Mouse (Mus musculus): ENCODE measurements around the gene Nprl2. TPM values are rescaled to one million over a fixed set of nuclear protein-coding genes. Genes with fewer than 3 reads are reported as not detected.

The Nprl2 gene
- polyA plus RNA-seq, 1 experiment from 2014 or later, result 40.7 TPM

DNA sequence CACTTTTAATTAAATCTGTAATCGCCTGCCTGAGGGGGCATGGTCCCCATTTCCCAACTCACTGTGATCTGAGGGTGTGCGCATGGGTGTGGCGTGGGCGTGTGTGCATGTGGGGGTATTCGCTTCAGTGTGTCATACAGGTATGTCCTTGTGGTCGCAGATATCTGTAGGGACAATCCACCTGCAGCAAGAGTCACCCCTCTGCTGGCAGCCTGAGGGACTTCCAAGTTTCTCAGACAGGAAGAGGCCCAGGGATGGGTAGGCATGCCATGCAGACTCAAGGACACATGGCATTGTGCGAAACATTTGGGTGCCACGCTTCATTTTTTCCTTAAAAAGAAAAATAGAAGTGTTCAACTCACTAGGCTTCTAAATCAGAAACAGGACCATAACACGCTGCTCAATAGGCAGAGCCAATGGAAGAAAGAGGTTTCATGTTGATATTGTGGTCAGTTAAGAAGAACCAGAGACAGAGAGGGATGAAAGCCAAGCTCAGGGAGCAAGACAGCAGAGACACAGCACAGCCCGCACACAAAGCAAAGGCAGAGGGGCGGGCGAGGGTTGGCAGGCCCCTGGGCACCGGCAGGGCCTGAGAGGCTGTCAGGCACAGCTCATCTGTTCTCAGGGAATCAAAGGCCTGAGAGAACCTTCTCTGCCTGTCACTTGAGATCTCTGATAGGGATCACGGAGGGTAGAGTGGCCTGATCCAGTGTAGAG lies 31.5 kb upstream of the Nprl2 start:
- Histone ChIP-seq H3K4me1 (replicated peaks; ENCODE audit: control insufficient read depth, insufficient read depth, low read length) (peaks cover 12% of the 10 kb centered on the region), H3K9me3 (ENCODE audit: control insufficient read depth, low read length) (no peaks in the 10 kb centered on the region), H3K4me3 (ENCODE audit: low read depth, low read length) (no peak overlapping the region), H3K4me2 (ENCODE audit: low read depth, low read length, severe bottlenecking) (no peak overlapping the region), H3K36me3 (ENCODE audit: control insufficient read depth, insufficient read depth, low read length) (no peaks in the 10 kb centered on the region), H3K9ac (ENCODE audit: low read length) (no peak overlapping the region), H3K27ac (ENCODE audit: low read depth, low read length) (no peak overlapping the region), H3K27me3 (ENCODE audit: control insufficient read depth, insufficient read depth, low read length) (no peaks in the 10 kb centered on the region; the same call in 1 of the 2 replicates)
- 90% methylated on average over 14 of the region's 14 CpGs for WGBS
- ATAC-seq (replicated peaks; ENCODE audit: low FRiP score) (no peak), DNase-seq (ENCODE audit: low spot score) (no peak)

DNA sequence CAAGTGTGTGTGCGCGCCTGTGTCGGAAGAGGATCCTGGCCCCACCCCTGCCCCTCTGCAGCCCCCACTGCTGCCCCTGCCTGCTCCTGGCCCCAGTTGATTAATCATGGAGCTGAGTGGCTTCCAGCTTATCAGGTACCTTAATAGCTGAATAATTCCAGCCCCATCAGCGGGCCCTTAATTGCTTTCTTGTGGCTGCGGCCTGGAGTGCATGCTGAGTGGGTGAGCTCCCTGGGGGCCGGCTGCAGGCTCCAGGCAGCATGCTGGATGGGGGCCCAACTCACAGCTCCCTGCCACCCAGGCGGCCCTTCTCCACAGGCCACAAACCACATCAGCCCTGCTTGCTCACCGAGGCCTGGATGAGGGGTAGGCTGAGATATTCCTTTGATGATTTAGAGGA lies 30.6 kb upstream of the Nprl2 start:
- no peaks in the 10 kb centered on the region for H3K36me3 ChIP-seq (ENCODE audit: control insufficient read depth, insufficient read depth, low read length)
- H3K9ac ChIP-seq (ENCODE audit: low read length), result no peak overlapping the region
- peaks cover 12% of the 10 kb centered on the region for H3K4me1 ChIP-seq (replicated peaks; ENCODE audit: control insufficient read depth, insufficient read depth, low read length)
- H3K27me3 ChIP-seq (ENCODE audit: control insufficient read depth, insufficient read depth, low read length), result no peaks in the 10 kb centered on the region; the same call in 1 of the 2 replicates
- no peak for ATAC-seq (replicated peaks; ENCODE audit: low FRiP score)
- DNase-seq (ENCODE audit: low spot score), result no peak
- no peak overlapping the region for H3K4me3 ChIP-seq (ENCODE audit: low read depth, low read length)
- H3K27ac ChIP-seq (ENCODE audit: low read depth, low read length), result peak overlapping the region; percentile 27; the same call in 1 of the 2 replicates
- WGBS, result 55% methylated on average over 8 of the region's 8 CpGs
- no peak overlapping the region for H3K4me2 ChIP-seq (ENCODE audit: low read depth, low read length, severe bottlenecking)
- H3K9me3 ChIP-seq (ENCODE audit: control insufficient read depth, low read length), result no peaks in the 10 kb centered on the region

DNA sequence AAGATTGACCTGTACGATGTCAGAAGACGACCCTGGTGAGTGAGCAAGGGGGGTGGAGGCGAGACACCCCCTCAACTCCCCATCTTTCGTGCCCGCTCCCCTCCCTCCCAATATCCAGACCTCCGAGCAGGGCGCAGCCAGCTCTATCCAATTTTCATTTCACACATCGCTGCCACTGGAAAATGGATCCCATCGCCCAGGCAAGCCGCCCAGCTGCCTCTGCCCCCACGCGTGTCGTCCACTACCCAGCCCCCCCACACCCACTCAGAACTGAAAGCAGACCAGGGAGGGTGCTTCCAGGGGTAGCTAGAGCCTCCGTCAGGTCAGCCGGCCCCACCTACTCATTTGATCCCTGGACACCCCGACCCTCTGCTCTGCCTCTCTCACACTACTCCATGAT lies 29.7 kb upstream of the Nprl2 start:
- Histone ChIP-seq H3K27me3 (ENCODE audit: control insufficient read depth, insufficient read depth, low read length) (no peaks in the 10 kb centered on the region; the same call in 1 of the 2 replicates), H3K27ac (ENCODE audit: low read depth, low read length) (no peak overlapping the region), H3K4me2 (ENCODE audit: low read depth, low read length, severe bottlenecking) (no peak overlapping the region), H3K4me3 (ENCODE audit: low read depth, low read length) (no peak overlapping the region), H3K4me1 (replicated peaks; ENCODE audit: control insufficient read depth, insufficient read depth, low read length) (peaks cover 10% of the 10 kb centered on the region), H3K9ac (ENCODE audit: low read length) (no peak overlapping the region), H3K9me3 (ENCODE audit: control insufficient read depth, low read length) (no peaks in the 10 kb centered on the region), H3K36me3 (ENCODE audit: control insufficient read depth, insufficient read depth, low read length) (no peaks in the 10 kb centered on the region)
- 67% methylated on average over 16 of the region's 16 CpGs for WGBS
- ATAC-seq (replicated peaks; ENCODE audit: low FRiP score), result 0 out of 2 replicates have a peak, but pooled peaks have one; percentile 4
- no peak for DNase-seq (ENCODE audit: low spot score)

DNA sequence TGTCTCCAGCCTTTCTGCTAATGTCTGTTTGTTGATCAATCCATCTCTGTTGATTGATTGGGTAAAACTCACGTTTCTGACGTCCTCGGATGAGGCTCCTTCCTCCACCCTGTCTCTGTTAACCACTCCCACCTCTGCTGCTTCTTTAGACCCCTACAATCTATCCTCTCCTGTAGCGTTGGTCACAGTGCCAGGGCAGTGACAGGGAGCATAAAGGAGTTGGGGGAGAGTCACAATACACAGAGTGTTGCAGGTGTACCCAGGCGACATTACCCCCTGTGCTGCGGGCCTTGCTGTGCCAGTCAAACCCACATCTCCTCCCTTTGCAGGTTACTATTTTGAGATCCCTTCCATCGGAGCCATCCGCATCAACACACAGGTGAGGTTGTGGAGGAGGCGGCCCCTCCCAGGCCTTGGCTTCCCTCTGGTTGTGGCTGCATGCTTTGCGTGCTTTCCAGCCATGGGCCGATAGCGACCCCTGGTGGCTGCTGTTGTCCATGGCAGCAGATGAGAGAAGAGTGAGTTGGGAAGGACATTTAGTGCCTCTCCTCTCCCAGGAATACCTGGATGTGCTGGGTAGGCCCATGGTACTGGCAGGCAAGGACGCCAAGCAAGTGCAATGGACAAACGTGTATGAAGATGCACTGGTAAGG lies 27.6 kb upstream of the Nprl2 start:
- no peak overlapping the region for H3K27ac ChIP-seq (ENCODE audit: low read depth, low read length)
- no peak overlapping the region for H3K4me2 ChIP-seq (ENCODE audit: low read depth, low read length, severe bottlenecking)
- WGBS, result 26% methylated on average over 14 of the region's 14 CpGs
- no peak overlapping the region for H3K9ac ChIP-seq (ENCODE audit: low read length)
- H3K9me3 ChIP-seq (ENCODE audit: control insufficient read depth, low read length), result no peaks in the 10 kb centered on the region
- H3K36me3 ChIP-seq (ENCODE audit: control insufficient read depth, insufficient read depth, low read length), result no peaks in the 10 kb centered on the region
- no peaks in the 10 kb centered on the region; the same call in 1 of the 2 replicates for H3K27me3 ChIP-seq (ENCODE audit: control insufficient read depth, insufficient read depth, low read length)
- peaks cover 7% of the 10 kb centered on the region for H3K4me1 ChIP-seq (replicated peaks; ENCODE audit: control insufficient read depth, insufficient read depth, low read length)
- ATAC-seq (replicated peaks; ENCODE audit: low FRiP score) (peak; percentile 35; the same call in 1 of the 2 replicates), DNase-seq (ENCODE audit: low spot score) (peak; percentile 95)
- H3K4me3 ChIP-seq (ENCODE audit: low read depth, low read length), result no peak overlapping the region

DNA sequence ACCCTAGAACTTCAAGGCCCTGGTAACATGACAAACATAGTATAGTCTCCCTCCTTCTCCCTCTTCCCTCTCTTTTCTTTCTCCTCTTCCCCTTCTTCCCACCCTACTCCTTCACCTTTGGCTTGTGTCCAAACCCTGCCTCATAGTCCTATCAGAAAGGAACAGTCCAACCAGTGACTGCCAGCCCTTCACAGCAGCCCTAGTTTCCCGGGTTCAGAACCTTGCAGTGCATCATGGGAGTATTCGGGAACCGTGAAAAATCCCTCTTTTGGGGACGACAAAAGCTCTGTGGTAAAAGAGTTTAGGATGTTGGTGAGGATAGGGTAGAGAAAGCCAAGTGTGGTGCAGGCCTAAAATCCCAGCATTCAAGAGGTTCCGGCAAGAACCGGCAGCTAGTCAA lies 21.7 kb upstream of the Nprl2 start:
- Histone ChIP-seq H3K36me3 (ENCODE audit: control insufficient read depth, insufficient read depth, low read length) (no peaks in the 10 kb centered on the region), H3K4me2 (ENCODE audit: low read depth, low read length, severe bottlenecking) (no peak overlapping the region), H3K4me3 (ENCODE audit: low read depth, low read length) (no peak overlapping the region), H3K27me3 (ENCODE audit: control insufficient read depth, insufficient read depth, low read length) (peaks cover 3% of the 10 kb centered on the region; the same call in 1 of the 2 replicates), H3K27ac (ENCODE audit: low read depth, low read length) (no peak overlapping the region), H3K4me1 (replicated peaks; ENCODE audit: control insufficient read depth, insufficient read depth, low read length) (peaks cover 16% of the 10 kb centered on the region), H3K9me3 (ENCODE audit: control insufficient read depth, low read length) (no peaks in the 10 kb centered on the region), H3K9ac (ENCODE audit: low read length) (no peak overlapping the region)
- no peak for ATAC-seq (replicated peaks; ENCODE audit: low FRiP score)
- 54% methylated on average over 6 of the region's 6 CpGs for WGBS
- no peak for DNase-seq (ENCODE audit: low spot score)

DNA sequence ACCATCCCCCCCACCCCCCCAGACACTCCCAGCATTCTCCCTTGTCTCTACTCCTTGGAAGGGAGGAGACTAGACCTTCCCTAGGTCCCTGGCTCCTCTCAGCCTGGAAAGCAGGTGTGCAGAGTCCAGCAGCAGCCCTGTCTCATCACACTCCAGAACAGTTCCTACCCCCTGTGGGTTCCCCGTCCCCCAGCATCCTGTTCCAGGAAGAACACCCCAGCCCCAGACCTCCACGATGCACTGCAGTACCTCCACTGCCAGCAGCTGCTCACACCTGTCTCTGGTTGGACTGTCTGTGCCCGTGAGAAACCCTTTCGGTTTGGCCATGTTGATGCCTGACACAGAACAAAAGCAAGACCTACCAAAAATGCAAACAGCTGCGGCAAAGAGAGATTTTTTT lies 20.8 kb upstream of the Nprl2 start:
- no peak overlapping the region for H3K4me2 ChIP-seq (ENCODE audit: low read depth, low read length, severe bottlenecking)
- H3K9ac ChIP-seq (ENCODE audit: low read length), result no peak overlapping the region
- WGBS, result 67% methylated on average over 5 of the region's 5 CpGs
- H3K4me1 ChIP-seq (replicated peaks; ENCODE audit: control insufficient read depth, insufficient read depth, low read length), result peaks cover 18% of the 10 kb centered on the region
- H3K36me3 ChIP-seq (ENCODE audit: control insufficient read depth, insufficient read depth, low read length), result no peaks in the 10 kb centered on the region
- ATAC-seq (replicated peaks; ENCODE audit: low FRiP score) (no peak), DNase-seq (ENCODE audit: low spot score) (no peak)
- H3K27ac ChIP-seq (ENCODE audit: low read depth, low read length), result no peak overlapping the region
- no peaks in the 10 kb centered on the region for H3K9me3 ChIP-seq (ENCODE audit: control insufficient read depth, low read length)
- no peak overlapping the region for H3K4me3 ChIP-seq (ENCODE audit: low read depth, low read length)
- H3K27me3 ChIP-seq (ENCODE audit: control insufficient read depth, insufficient read depth, low read length), result peaks cover 11% of the 10 kb centered on the region; the same call in 1 of the 2 replicates

DNA sequence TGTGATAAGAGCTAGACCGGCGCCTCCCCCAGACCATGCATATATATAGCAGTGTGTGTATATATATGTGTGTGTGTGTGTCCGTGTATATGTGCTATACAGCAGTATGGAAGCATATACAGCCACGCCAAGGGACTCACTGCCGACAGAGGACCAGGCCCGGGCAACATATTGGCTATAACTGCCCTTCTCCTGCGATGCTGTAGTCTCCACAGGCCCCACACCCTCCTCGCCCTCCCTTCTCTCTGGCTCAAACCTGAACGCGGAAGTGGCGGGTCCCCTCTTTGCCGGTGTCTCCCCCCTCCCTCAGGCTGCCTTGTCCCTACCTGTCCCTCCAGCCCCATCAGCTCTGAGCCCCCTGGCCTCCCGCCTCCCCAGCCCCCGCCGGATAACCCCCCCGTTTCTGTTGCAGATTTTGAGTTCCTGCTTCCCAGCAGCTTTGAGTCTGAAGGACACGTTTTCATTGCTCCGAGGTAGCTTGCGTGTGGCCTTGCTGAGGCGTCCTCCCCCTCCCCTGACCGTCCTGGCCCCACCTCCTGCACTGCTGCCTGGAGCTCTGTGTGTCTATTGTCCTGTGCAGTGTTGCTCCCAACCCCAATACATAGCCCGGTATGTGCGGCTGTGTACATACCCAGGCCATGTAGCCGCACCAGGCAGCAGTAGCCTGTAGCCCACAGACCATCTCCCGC lies 20.2 kb upstream of the Nprl2 start:
- peak; percentile 63 for DNase-seq (ENCODE audit: low spot score)

DNA sequence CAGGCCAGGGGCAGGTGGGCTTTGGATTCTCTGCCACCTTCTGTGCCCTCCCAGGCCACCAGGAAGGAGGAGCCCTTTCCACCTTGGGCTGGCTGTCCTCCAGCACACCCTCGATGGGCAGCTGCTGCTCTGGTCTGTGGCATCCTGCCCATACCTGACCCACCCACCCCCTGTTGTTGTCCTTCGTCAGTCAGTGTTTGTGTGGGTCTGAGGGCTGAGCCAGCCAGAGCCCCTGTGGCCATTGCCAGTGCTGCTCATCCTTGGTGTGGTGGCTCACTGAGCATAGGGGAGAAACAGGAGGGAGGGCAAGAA lies 19.7 kb upstream of the Nprl2 start:
- DNase-seq (ENCODE audit: low spot score), result no peak
- ATAC-seq (replicated peaks; ENCODE audit: low FRiP score), result no peak; the same call in 1 of the 2 replicates

More for the DNA sequence above, 20.2 kb upstream of the Nprl2 start:
- Histone ChIP-seq H3K27ac (ENCODE audit: low read depth, low read length) (no peak overlapping the region), H3K36me3 (ENCODE audit: control insufficient read depth, insufficient read depth, low read length) (no peaks in the 10 kb centered on the region), H3K4me2 (ENCODE audit: low read depth, low read length, severe bottlenecking) (peak overlapping the region; percentile 19; the same call in 1 of the 2 replicates), H3K4me1 (replicated peaks; ENCODE audit: control insufficient read depth, insufficient read depth, low read length) (peaks cover 19% of the 10 kb centered on the region), H3K9me3 (ENCODE audit: control insufficient read depth, low read length) (no peaks in the 10 kb centered on the region), H3K9ac (ENCODE audit: low read length) (peak overlapping the region; percentile 21; the same call in 1 of the 2 replicates), H3K27me3 (ENCODE audit: control insufficient read depth, insufficient read depth, low read length) (peaks cover 15% of the 10 kb centered on the region; the same call in 1 of the 2 replicates), H3K4me3 (ENCODE audit: low read depth, low read length) (no peak overlapping the region)
- 21% methylated on average over 23 of the region's 25 CpGs for WGBS
- ATAC-seq (replicated peaks; ENCODE audit: low FRiP score), result no peak; the same call in 1 of the 2 replicates

More for the DNA sequence above, 19.7 kb upstream of the Nprl2 start:
- H3K4me3 ChIP-seq (ENCODE audit: low read depth, low read length), result no peak overlapping the region
- no peaks in the 10 kb centered on the region for H3K36me3 ChIP-seq (ENCODE audit: control insufficient read depth, insufficient read depth, low read length)
- WGBS, result 53% methylated on average over 2 of the region's 2 CpGs
- peak overlapping the region; percentile 21 for H3K9ac ChIP-seq (ENCODE audit: low read length)
- H3K4me1 ChIP-seq (replicated peaks; ENCODE audit: control insufficient read depth, insufficient read depth, low read length), result peaks cover 22% of the 10 kb centered on the region
- no peaks in the 10 kb centered on the region for H3K9me3 ChIP-seq (ENCODE audit: control insufficient read depth, low read length)
- H3K27me3 ChIP-seq (ENCODE audit: control insufficient read depth, insufficient read depth, low read length), result peaks cover 19% of the 10 kb centered on the region
- no peak overlapping the region for H3K27ac ChIP-seq (ENCODE audit: low read depth, low read length)
- peak overlapping the region; percentile 19; the same call in 1 of the 2 replicates for H3K4me2 ChIP-seq (ENCODE audit: low read depth, low read length, severe bottlenecking)

All from forebrain, embryonic 11.5 days (tissue).